Mouse (Mus musculus): ENCODE data around the gene Armc8.

GRCm38 (mm10) chr9:99449886-99450647, 118.6 kb downstream of the Armc8 start:
- TF ChIP-seq CTCF (IDR thresholded peaks at IDR 0.05; ENCODE audit: insufficient read depth, low read depth, low read length): no peak
- TF ChIP-seq POLR2A (IDR thresholded peaks at IDR 0.05; ENCODE audit: insufficient read depth, low read depth, low read length): no peak
